Mouse (Mus musculus) splenic B cell, adult 2 months (primary cell): ENCODE measurements at regions not wholly inside any gene's neighbourhood (a gene's known extent, or its start where the extent isn't known, plus 50 kb on each side); places are given as distances from the start of the nearest gene placed in this dataset.
A peak's percentile ranks its signal among the peaks of the same experiment; 100 is the strongest.

Source experiments
- DNase-seq: peaks from one replicate; pipeline ENCODE4 v3.0.0-alpha.2; 2011; ENCODE audit warnings: low read depth, low spot score
- H3K27me3 ChIP-seq: 2 replicates; pipeline ENCODE4 v1.6.1; 2012; ENCODE audit warnings: mild to moderate bottlenecking, low read length, moderate library complexity, mixed read lengths; ENCODE audit not compliant: control insufficient read depth, poor library complexity, insufficient read depth, severe bottlenecking
- H3K36me3 ChIP-seq: 2 replicates; pipeline ENCODE4 v1.6.1; 2012; ENCODE audit warnings: mild to moderate bottlenecking, low read length, moderate library complexity, mixed read lengths; ENCODE audit not compliant: control insufficient read depth, poor library complexity, insufficient read depth, severe bottlenecking

DNA sequence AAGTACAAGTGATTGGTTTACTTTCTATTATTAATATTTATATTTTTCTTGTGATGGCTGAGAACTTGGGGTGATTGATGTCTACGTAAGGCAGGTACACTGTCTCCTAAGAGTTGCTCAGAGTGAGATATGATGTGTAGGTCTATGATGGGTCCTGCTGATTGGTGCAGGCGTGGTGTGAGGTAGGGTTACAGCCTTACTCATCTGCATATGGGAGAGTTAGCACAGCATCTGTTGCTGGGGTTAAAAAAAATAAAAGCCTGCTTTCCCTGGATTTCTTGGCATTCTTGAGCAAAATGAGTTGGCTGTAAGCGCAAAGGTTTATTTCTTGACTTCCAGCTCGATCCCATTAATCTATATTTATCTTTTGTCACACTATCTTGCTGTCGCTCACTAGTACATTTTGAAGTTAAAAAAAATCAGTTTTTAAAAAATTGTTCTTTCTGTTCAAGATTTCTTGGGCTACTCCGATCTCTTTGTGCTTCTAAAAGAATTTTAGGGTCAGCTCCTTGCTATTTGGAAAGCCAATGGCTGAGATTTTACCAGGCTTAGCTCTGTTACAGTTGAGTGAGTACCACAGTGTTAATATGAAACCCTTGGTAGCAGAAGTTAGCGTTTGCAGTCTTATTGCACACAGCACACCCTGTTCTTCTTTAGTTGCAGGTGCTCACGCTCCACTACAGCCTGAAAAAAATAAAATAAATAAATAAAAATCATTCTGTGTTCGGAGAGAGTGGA, 482.0 kb downstream of the Plekhb2 start:
- no peak for DNase-seq
- Histone ChIP-seq H3K36me3 (no peaks in the 10 kb centered on the region), H3K27me3 (no peaks in the 10 kb centered on the region)

DNA sequence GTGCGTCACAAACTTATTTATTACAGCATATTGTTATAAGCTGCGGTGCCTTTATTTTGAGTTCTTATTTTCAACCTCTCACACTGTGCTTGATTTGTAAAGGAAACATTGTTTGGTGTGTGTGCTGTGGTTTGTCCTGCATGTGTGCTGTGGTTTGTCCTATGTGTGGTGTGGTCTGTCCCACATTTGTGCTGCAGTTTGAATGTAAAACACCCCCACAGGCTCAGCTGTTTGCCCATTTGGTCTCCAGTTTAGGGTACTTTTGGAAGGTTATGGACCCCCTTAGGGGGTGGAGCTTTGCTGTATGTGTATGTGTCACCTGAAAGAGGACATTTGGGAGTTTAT, 482.5 kb downstream of the Plekhb2 start:
- DNase-seq, result no peak
- Histone ChIP-seq H3K36me3 (no peaks in the 10 kb centered on the region), H3K27me3 (no peaks in the 10 kb centered on the region)

DNA sequence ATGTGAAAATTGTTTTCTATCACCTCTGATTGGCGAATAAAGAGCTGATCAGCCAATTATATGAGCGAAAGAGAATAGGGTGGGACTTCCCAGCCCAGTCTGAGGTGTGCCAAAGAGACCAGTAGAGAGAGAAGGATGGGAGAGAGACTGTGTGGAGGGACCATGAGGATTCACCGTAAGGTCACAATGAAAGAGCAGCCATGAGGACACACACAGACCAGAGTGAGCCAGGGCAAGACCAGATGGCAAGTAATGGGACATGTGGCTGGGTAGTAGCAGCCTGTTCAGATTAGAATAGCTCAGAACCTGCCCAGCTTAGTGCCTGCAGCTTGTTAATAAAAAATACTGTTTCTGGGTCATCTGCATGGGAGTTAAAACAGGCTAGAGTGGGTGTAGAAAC, 487.9 kb downstream of the Plekhb2 start:
- H3K27me3 ChIP-seq, result no peaks in the 10 kb centered on the region
- DNase-seq, result no peak
- no peaks in the 10 kb centered on the region for H3K36me3 ChIP-seq

DNA sequence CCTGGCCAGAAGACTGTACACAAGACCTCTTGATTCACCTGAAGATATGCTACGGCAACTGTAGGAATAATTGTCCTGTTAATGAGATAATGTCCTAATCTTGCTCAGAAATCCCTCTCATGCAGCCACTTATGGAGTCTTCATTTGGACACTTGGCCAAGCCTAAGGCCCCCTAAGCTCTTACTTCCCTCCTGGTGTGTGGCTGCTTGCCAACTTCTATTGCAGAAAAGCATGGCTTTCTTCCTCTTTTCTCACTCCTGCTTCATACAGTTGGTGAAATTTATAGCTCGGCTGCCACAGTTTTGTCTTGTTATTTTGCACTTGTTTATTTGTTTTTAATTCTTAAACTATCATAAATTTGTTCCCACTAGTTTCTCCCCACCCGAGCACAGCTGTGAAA, 488.4 kb downstream of the Plekhb2 start:
- DNase-seq, result no peak

DNA sequence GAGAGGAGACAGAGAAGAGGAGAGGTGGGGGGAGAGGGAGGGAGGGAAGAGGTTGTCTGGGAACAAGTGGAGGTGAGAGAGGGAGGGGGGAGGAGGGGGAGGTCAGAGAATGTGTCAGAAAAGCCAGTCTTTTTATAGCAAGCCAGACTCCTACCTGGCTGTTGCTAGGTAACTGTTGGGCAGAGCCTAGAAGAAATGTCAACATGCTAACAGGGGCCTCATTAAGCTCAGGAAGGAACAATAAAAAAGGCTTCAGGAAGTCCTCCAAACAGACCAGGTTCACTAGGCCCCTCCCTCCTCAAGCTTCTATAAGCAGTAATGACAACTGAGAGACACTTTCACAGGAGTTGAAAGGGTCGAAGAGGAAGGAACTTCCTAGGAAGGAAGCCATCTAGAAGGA, 494.8 kb downstream of the Plekhb2 start:
- H3K36me3 ChIP-seq, result no peaks in the 10 kb centered on the region
- no peaks in the 10 kb centered on the region for H3K27me3 ChIP-seq
- DNase-seq, result no peak

More for the DNA sequence above, 488.4 kb downstream of the Plekhb2 start:
- H3K27me3 ChIP-seq, result no peaks in the 10 kb centered on the region
- no peaks in the 10 kb centered on the region for H3K36me3 ChIP-seq

DNA sequence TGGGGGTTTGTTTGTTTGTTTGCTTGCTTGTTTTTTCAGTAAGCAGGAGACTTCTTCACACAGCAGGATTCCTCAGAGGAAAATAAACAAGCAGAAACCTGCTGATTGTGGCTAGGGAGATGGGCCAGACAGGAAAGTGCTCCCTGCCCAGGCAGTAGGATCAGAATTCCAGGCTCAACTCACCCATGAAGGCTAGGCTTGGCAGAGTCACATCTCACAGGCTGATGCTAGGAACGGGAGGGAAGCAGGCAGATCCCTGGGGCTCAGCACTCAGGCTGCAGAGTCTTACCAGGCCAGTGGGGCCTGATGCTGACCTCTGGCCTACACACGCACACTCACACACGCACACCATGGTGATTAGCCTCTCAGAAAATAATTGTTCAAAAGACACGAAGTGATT, 498.5 kb downstream of the Plekhb2 start:
- DNase-seq, result no peak
- H3K36me3 ChIP-seq, result no peaks in the 10 kb centered on the region

DNA sequence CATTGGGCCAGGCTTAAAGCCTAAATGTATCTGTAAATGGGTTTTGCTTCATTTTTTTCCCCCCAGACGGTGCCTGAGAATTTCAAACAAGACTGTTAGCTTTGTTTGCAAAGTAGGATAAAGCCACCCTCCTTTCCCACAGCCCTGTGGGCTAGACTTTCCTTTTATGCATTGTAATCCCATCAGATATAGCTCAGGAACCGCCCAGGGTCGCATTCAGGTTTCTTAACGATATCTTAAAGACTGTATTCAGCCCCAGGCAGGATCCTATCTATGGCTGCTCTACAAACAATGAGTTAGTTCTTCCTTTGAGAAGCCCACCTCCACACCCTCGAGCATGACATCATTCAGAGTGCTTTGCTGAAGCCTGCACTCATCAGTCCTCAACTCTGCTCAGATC, 509.2 kb downstream of the Plekhb2 start:
- DNase-seq, result no peak
- Histone ChIP-seq H3K27me3 (no peaks in the 10 kb centered on the region; the same call in 1 of the 2 replicates), H3K36me3 (no peaks in the 10 kb centered on the region)

More for the DNA sequence above, 498.5 kb downstream of the Plekhb2 start:
- H3K27me3 ChIP-seq, result no peaks in the 10 kb centered on the region

DNA sequence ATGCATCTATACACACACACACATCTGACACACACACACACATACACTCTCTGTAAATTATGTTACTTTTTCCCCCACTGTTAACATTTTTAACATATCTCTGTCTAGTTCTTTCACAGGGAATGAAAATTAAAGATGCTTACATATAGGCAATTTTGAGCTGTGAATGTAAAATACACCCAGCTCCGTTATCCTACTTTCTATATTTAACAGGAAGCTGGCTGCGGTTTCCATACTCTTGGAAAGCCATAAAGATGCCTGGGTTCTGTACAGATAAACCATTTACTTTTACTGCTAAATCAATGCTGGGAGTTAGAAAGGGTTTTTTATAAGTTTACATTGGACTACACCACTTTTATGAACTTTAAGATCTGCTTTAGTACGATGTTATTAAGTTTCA, 511.7 kb downstream of the Plekhb2 start:
- no peak for DNase-seq
- Histone ChIP-seq H3K36me3 (no peaks in the 10 kb centered on the region), H3K27me3 (no peaks in the 10 kb centered on the region)

DNA sequence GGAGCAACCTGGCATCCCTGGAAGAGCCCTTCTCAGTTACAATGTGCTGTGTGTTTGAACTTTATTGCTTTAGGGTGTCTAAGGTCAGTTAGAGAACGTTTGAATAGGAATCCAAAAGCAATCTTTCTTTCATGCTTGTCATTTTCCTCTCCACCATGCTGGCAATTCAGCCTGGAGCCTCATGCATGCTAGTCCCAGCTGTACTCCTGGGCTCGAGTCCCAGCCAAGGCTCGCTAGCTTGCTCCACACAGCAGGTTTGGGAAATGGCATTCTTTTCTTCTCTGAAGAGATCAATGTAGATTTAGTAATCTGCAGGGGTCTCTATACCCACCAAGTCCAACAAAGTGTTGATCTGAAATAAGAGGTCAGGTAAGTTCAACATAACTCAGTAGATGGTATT, 513.1 kb downstream of the Plekhb2 start:
- Histone ChIP-seq H3K27me3 (no peaks in the 10 kb centered on the region), H3K36me3 (no peaks in the 10 kb centered on the region)
- DNase-seq, result no peak

DNA sequence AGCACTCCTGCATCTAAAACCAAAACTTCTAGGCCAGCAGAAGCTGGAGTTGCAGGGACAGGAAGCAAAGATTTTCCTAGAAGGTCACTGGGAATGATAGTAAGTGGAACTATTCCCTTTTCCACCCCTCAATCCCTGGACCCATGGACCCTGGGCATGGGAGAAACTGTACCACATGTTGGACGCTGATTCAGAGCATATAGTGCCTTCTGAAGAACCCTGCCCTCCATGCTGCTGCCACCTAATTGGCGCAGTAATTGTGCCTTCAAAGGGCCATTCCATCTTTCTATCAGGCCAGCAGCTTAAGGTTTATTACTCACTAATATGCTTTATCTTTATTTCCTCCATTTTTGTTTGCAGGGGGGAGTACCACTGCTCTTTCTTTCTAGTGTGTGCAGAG, 516.8 kb downstream of the Plekhb2 start:
- H3K27me3 ChIP-seq, result no peaks in the 10 kb centered on the region
- H3K36me3 ChIP-seq, result no peaks in the 10 kb centered on the region
- no peak for DNase-seq

DNA sequence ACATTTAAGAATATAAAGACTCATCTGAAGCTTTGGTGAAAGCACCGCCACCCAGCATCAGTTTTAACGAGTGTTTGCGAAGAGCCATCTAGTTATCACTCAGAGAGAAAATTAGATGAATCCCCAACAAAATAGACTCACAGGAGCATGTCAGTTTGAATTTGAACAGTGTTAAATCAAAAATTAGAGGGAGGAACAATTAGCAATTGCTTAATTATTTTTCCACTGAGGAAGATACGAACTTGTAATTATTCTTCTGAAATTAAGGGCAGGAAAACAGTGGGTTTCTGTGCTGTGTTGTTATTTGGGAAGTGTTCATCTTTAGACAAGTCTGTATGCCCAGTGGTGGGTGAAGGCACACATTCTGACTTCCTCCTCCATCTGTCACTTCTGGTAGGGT, 523.0 kb downstream of the Plekhb2 start:
- no peak for DNase-seq
- H3K36me3 ChIP-seq, result no peaks in the 10 kb centered on the region
- H3K27me3 ChIP-seq, result no peaks in the 10 kb centered on the region

DNA sequence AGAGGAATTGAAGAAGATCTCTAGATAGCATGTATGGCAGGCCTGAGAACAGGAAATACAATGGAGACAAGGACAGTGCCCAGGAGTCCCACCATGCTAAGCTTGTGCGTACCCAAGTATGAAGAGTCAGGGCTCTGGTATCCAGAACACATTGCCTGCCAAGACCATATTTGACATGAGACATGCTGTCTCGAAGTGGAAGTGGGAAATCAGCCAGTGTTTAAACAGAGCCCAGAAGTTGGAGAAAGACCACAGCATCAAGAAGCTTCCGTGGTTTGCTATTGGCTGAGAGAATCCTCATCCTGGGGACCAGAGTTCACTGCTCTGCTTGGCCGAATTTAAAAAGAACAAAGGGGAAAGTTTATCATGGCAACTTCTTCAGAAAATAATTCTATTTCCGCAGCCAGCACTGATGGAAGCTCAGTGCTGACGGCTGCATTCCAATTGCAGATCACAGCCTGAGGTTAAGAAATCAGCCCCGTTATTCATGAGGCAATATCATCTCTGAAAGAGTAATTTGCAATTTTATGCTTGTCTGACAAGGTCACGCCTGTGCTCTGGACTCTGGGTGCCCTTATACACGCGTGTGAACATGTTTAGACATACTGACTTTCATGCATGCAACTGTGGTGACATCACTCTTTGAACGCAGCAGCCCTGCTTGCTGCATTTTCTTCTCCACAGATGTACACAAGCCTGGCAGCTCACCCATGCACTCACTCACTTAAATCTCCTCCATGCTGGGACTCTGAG, 531.0 kb downstream of the Plekhb2 start:
- no peaks in the 10 kb centered on the region for H3K27me3 ChIP-seq
- DNase-seq, result no peak
- no peaks in the 10 kb centered on the region for H3K36me3 ChIP-seq

DNA sequence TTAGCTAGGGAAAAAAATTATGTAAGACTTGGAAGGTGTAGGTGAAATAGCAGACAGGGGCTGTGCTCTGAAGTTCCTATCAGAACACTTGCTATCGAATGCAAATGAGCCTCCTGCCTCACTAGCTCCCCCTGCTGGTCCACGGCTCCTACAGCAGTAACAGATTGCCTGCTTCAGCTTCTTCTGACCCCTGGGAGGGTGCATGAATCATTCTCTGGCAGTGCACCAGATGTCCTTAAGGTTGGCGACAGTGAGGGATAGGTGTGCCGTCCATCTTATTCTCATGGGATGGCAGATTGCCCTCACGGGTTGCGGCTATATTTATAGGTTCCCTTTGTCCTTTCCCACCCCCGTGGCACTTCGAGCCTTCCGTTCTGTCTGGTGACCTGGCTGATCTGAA, 535.7 kb downstream of the Plekhb2 start:
- Histone ChIP-seq H3K27me3 (no peaks in the 10 kb centered on the region), H3K36me3 (no peaks in the 10 kb centered on the region)
- DNase-seq, result peak; percentile 69

DNA sequence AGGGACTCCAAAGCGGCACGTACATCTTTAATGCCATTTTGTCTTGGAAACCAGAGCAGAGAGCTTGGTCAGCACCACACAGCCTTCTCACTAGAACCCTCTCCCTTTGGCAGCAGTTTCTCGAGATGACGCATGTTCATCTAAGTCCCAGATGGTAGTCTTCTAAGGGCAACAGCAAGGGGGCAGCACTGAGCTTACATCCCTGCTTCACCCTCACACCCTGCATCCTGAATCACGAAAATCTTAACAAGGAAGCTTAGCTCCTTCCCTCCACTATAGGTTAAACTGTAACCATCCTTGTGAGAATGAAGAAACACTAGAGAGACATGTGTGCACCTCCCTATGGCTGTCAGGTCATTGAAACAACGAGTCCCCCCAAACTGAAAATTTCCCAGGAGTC, 538.4 kb downstream of the Plekhb2 start:
- DNase-seq, result peak; percentile 54
- no peaks in the 10 kb centered on the region for H3K36me3 ChIP-seq
- H3K27me3 ChIP-seq, result no peaks in the 10 kb centered on the region

DNA sequence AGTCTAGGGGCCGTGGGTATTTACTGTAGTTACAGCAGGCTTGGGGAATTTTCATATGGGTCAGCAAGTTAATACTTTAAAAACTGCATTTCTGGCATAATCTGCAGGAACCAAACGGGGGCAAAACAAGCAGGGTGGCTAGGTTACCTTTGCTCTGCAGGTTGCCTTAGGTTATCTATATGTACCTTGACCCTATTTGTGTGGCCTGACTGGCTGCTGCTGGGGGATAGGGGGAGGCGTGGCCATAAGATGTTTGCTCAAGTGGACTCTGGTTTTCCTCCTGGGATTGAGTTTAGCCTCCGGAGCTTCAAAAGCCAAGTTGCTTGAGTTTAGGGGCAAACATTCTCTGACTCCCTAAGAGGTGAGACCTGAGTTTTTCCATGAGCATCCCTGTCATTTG, 540.6 kb downstream of the Plekhb2 start:
- Histone ChIP-seq H3K36me3 (no peaks in the 10 kb centered on the region), H3K27me3 (no peaks in the 10 kb centered on the region)
- DNase-seq, result no peak
